Mouse (Mus musculus): Measurements from ENCODE around the gene Sh3pxd2b.

The Sh3pxd2b gene

GRCm38 (mm10) chr11:32347607-32348432 is at the start of gene Sh3pxd2b:
Sh3pxd2b (plus strand) TSS chr11:32347820.
- no peak for DNase-seq

GRCm38 (mm10) chr11:32297866-32298531 is 49.6 kb upstream of the Sh3pxd2b start:
- no peak for DNase-seq

- no peak for DNase-seq
Measured at GRCm38 (mm10) chr11:32298532-32298918, 49.1 kb upstream of the Sh3pxd2b start.

DNA sequence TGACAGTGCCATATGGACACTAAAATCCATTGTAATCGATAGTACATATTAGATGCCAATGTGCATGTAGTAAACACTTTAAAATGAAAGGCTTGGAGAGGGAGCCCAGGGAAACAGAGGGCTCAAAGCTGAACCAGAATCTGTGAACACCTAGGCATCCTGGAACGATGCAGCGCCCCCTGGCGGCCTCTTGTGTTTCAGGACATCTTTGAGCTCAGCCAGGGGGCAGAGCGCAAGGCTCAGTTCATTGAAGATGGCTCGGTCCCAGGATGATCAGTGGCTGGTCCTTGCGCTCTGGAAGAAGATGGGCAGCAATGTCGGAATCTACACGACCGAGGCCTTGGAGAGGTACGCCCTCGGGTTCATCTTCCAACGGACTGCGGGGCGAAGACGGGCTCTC is 47.8 kb upstream of the Sh3pxd2b start, which contains the start of gene Hbq1a:
Gene Hbq1a (plus strand): TSS at position 205 of the 400 bp plus-strand sequence.
- peak; percentile 39 for DNase-seq

DNA sequence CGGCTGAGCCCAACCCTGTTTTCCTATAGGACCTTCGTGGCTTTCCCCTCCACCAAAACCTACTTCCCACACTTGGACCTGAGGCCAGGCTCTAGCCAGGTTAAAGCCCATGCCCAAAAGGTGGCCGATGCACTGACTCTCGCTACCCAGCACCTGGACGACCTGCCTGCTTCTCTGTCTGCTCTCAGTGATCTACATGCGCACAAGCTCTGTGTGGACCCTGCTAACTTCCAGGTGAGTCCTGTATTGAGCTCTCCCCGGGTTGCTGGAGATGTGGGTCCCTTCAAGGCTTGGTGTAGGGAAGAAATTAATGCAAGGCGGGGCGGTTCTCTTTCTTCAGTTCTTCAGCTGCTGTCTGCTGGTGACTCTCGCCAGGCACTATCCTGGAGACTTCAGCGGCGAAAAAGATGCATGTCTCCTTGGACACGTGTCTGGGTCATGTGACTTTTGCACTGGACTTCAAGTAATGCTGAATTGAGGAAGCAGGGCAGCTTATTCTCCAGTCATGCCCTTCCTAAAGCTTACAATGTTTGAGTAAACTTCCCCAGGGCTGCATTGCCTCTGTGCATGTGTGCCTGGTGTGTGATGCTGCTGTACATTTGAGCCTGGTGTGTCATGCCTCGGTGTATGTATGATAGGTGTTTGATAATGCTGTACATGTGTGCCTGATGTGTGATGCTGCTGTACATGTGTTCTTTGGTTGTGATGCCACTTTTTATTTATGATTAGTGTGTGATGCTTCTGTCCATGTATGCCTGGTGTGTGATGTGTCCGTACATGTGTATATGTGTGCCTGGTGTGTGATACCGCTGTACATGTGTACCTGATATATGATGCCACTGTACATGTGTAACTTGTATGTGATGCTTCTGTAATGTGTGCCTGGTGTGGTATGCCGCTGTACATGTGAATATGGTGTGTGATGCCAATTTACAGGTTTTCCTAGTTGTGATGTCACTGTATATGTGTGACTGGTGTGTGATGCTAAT is 47.0 kb upstream of the Sh3pxd2b start:
- DNase-seq: no peak

DNA sequence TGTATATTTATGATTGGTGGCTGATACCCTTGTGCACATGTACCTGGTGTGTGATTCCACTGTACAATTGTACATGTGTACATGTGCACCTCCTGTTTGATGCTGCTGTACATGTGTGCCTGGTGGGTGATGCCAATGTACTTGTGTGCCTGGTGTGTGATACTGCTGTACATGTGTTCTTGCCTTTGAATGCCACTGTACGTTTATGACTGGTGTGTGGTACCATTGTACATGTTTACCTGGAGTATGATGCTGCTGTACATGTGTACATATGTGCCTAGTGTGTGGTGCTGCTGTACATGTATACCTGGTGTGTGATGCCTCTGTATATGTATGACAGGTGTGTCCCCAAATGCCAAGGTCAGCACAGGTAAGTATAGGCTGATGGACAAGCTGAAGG is 46.1 kb upstream of the Sh3pxd2b start:
- no peak for DNase-seq

DNA sequence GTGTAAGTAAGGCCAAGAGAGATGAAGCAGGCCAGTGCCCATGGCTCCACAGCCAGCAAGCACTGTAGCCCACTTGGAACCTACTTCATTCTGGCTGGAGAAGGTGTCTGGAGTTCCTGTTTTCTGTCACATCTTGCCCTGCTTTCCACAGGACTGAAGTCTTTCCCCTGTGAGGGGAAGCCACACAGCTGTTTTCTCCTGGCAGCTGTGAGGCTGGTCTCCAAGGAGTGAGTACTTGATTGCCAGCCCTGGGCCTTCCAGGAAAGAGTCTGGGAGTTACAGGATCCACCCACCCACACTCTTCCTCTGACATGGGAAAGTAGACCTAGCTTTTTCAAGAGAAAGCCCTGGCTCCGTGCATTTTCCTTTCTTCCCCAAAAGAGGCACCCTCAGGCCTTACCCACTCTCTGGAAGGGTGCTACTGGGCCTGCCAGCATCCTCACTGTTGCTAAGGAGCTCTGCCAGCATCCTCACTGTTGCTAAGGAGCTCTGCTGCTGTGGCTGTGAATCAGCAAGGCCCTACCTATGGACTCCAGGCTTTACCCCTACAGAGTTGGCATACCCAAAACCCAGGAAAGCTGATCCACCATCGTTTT is 44.7 kb upstream of the Sh3pxd2b start:
- DNase-seq: no peak

- no peak for DNase-seq
Measured at GRCm38 (mm10) chr11:32303455-32303854, 44.2 kb upstream of the Sh3pxd2b start.

GRCm38 (mm10) chr11:32307006-32307405 is 40.6 kb upstream of the Sh3pxd2b start:
- no peak for DNase-seq

DNA sequence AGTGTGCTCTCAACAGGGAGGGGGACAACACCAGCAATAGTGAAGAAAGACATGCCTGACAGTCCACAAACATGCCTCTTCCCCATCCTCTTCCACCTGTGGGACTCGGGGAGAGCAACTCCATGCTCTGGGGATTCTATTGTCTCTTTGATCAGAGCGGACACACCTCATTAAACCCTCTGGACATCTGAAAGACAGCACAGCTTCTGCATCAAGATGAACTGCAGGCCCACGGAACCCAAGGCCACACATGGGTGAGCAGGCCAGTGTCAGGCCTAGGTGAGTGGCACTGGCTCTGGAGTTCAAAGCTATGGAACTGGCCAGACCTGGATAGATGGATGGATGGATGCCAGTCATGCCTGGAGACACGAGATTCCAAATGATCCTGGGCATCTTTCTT is 38.2 kb upstream of the Sh3pxd2b start:
- no peak for DNase-seq

DNA sequence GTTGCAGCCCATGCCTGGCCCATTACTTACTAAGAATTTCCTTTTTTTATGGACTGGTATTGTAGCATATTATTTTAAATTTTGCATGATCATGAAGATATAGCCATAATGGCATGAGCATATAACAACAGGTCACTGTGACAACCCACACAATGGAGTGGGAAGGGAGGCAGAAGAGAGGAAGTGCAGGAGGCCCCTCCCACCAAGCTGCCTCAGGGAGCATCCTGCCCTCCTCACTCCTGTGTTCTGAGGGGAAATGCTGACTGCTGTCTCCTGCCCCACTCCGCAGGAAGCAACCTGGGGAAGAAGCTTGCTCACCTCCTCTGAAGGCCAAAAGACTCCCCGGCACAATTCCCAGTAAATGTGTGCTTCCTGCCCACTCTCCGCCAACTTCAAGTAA is 37.7 kb upstream of the Sh3pxd2b start:
- no peak for DNase-seq

DNA sequence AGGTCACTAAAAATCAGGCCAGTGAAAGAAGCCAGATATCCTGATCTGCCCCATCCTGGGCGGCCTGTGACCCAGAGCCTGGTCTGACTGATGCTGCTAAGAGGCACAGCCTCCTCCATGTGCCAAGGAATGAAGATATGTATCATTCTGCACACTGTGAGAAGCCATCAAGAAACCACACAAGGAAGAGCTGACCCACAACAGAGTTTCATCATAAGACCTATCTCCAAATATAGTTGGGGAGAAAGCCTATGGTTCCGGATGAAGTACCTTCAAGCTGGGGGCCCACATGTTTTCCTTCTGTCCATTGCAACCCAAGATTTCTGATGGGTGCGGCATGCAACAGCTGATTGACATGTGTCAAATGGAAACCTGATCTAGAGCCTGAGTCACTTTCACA is 31.6 kb upstream of the Sh3pxd2b start:
- DNase-seq: no peak

- DNase-seq: no peak
Measured at GRCm38 (mm10) chr11:32320507-32321195, 27.0 kb upstream of the Sh3pxd2b start.

DNA sequence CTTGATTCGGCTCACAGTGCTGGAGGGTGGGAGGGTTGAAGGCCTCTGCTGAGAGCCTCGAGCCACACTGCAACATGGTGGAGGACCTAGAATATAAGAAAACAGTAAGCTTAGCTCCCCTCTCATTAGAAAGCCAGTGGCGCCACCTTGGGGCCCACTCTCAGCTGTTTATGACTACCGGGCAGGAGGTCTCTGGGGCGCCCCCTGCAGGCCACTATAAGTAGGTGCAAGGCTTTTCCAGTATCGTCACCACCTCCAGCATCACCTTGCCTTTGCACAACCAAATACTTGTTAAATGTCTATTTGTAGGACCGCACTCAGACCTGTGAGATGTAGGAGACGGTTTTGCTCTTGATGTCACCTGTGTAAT is 26.4 kb upstream of the Sh3pxd2b start:
- DNase-seq: peak; percentile 31

DNA sequence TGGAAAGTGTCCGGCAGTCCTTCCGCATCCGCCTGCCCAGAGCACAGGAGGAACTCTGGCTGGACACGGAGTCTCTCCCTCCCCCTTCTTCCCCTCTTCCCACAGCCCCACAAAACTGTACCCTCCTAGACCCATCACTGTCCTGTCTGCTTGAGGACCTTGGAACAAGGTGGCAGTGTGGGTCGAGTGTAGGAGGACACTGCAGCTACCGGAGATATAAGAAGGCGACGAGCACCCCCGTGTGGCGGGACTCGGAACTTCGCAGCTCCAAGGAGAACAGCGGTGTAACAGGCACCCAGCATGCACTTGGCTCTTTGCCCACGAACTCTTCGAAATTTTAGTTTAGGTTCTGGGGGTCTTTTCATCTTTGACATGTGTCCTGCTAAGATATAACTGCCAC is 23.0 kb upstream of the Sh3pxd2b start:
- peak; percentile 69 for DNase-seq

- no peak for DNase-seq
Measured at GRCm38 (mm10) chr11:32331075-32331474, 16.5 kb upstream of the Sh3pxd2b start.

DNA sequence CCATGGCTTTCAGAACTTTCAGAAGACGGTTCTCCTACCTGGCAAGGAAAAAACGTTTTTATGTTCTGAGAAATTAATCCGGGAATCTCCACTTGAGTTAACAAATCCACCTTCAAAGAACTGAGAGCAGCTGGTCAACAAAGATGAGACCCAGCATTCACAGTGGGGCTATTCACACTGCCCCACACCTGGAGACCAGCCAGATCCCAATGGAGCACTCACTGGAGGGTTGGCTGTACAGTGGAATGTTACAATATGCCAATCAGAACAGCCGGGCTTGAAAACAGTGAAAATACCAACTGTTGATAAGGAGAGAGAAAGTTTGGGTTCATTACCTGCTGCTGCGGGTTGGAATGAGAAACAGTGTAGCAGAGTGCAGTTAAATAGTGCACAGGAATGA is 15.8 kb upstream of the Sh3pxd2b start:
- no peak for DNase-seq

- no peak for DNase-seq
Measured at GRCm38 (mm10) chr11:32333235-32333634, 14.4 kb upstream of the Sh3pxd2b start.

- no peak for DNase-seq
Measured at GRCm38 (mm10) chr11:32336435-32336907, 11.1 kb upstream of the Sh3pxd2b start.

- DNase-seq: no peak
Measured at GRCm38 (mm10) chr11:32339131-32339531, 8.5 kb upstream of the Sh3pxd2b start.

DNA sequence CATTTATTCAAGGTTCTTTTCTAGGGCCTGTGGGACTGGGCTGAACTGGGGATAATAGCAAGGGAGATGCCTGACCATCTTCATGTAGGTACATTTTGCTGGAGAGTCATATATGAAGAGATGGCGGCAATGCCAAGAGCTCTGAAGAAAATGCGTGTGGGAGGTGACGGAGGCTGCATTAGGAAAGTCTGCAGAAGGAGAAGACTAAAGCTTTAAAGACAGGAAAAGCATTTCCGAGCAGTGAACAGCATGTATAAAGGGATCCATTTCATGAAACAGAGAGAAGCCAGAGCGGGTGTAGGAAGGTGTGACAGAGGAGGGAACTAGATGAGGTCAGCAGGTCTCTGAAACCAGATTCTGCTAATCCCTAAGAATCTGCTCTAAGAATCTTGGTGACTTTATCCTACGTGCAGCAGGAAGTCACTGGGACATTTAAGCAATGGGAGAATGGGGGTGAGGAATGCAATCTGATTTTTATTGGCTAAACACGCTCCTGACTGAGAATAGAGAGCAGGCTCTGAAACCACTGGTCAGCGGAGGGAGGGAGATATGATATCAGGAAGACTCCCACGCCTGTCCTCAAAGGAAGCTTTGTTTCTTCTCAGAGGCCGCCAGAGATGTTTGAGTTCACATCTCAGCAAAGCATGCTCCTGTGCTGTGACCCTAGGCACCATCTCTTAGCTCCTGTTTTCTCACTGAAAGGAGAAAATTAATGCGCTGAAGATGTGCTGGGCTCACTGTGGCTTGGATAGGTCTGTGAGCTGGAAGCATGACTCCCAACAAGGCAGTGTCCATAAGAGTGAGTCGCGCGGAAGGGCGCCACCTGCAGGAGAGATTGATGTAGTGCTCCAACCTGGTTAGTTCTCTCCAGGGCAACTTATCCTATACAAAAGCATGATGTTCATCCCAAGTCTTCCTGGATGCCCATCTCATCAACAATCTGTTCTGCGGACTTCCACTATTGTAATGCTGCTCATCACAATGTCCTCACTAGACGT is 6.8 kb upstream of the Sh3pxd2b start:
- no peak for DNase-seq

Measured in cerebellum, adult 11-12 months (tissue).